Mouse (Mus musculus): ENCODE results near the gene B4galt4.

DNA sequence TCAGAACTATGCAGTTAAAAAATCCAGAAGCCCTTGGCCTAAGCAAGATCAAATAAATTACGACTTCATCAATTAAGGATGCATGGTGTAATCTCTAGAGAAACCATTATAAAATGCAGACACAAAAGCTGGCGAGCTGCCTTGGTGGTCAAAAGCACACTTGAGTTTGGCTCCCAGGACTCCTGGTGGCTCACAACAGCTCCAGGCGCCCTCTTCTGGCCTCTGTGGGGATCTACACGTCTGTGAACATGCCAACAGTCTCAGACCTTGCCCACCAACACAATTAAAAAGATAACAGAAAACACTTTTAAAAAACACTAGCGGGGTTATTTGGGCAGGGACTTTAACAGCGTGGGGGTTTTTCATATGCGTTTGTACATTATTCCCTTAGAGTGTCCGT, 70.5 kb downstream of the B4galt4 start:
- TF ChIP-seq POLR2A (IDR thresholded peaks at IDR 0.05; ENCODE audit: control insufficient read depth, extremely low read depth, insufficient read depth, low read length, poor library complexity) (no peak), CTCF (IDR thresholded peaks at IDR 0.05; ENCODE audit: borderline replicate concordance, control insufficient read depth, extremely low read depth, insufficient read depth, low read length, poor library complexity) (peak; percentile 64; the same call in 1 of the 2 replicates)

All from thymus, adult 2 months (tissue).